11 mouse cellular contexts compared by ENCODE assay signal in the genomic region with DNA sequence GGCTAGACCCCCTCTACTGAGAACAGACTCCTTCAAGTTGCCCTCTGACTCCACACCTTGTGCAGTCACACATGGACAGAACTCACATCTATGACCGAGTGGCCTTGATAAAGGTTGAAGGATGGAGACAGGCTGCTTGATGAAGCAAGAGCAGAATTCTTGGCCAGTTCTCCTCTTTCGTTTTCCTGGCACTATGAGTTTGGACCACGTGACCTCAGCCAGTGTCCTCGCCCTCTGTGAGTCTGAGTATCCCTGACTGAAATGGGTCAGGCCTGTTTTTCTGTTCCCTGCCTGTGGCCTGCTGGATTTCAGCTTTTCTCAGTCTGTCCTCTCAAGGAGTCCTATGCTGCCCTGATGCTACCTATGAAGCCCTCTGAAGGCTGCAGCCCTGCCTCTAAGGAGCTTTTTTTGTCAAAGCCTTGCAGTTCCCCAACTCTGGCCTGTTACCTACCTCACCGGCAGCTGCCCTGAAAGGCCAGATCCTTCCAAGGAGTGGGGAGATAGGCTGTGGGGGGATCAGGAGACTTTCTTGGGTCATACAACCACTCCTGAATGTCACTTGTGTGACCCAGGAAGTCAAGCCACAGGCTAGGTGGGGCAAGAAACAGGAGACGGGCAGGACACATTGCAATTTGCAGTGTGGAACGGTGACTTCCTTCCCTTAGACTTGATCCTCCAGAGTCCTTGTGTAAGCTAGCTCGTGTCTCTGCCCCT. TPM values are rescaled to one million over a fixed set of nuclear protein-coding genes. Genes with fewer than 3 reads are reported as not detected.
A peak's percentile ranks its signal among the peaks of the same experiment; 100 is the strongest.
DNase-seq lines count a peak whose midpoint lies in the region; ATAC-seq and TF ChIP-seq lines count a peak whose summit lies in the region.
"Had no signal": no experiment of that assay in that cellular context is flagged by ENCODE, and none has a peak within 500 bp of the region (broad histone marks: within the 10 kb centered on the region; RNA-seq: fewer than 3 reads in every experiment).

No protein-coding gene starts in this region.

- 0 out of 2 replicates have a peak, but pooled peaks cover 6% of the 10 kb centered on the region for H3K27me3 ChIP-seq in liver, postnatal 0 days (ENCODE audit: insufficient read depth, low read length)
- H3K27me3 ChIP-seq in liver, embryonic 12.5 days (replicated peaks): peaks cover 33% of the 10 kb centered on the region
- H3K27me3 ChIP-seq in hindbrain, embryonic 13.5 days: peaks cover 34% of the 10 kb centered on the region
- H3K27me3 ChIP-seq: intestine, embryonic 15.5 days had no signal

- ATAC-seq in liver, postnatal 0 days: no peak
- no peak for ATAC-seq in liver, embryonic 12.5 days
- no peak for ATAC-seq in hindbrain, embryonic 13.5 days (ENCODE audit: low FRiP score)
- ATAC-seq: intestine, embryonic 15.5 days had no signal

- no peaks in the 10 kb centered on the region for H3K9me3 ChIP-seq in liver, postnatal 0 days (ENCODE audit: low read length)
- no peaks in the 10 kb centered on the region for H3K9me3 ChIP-seq in liver, embryonic 12.5 days (replicated peaks)
- H3K9me3 ChIP-seq in hindbrain, embryonic 13.5 days: no peaks in the 10 kb centered on the region
- H3K9me3 ChIP-seq: embryonic facial prominence, embryonic 12.5 days; intestine, embryonic 15.5 days; limb, embryonic 10.5 days had no signal

- H3K36me3 ChIP-seq in liver, postnatal 0 days (replicated peaks; ENCODE audit: insufficient read depth, low read length): no peaks in the 10 kb centered on the region
- H3K36me3 ChIP-seq in liver, embryonic 12.5 days: no peaks in the 10 kb centered on the region
- no peaks in the 10 kb centered on the region for H3K36me3 ChIP-seq in hindbrain, embryonic 13.5 days
- H3K36me3 ChIP-seq: embryonic facial prominence, embryonic 12.5 days; intestine, embryonic 15.5 days; limb, embryonic 10.5 days had no signal

- H3K9ac ChIP-seq in liver, postnatal 0 days (replicated peaks): 0 out of 2 replicates have a peak overlapping the region, but pooled peaks have one; percentile 3
- no peak overlapping the region for H3K9ac ChIP-seq in liver, embryonic 12.5 days
- H3K9ac ChIP-seq in hindbrain, embryonic 13.5 days: no peak overlapping the region
- H3K9ac ChIP-seq: embryonic facial prominence, embryonic 12.5 days; intestine, embryonic 15.5 days had no signal

- TF ChIP-seq EP300 in liver, postnatal 0 days (IDR thresholded peaks at IDR 0.05; ENCODE audit: low read depth): no peak

- no peak overlapping the region; the same call in 1 of the 2 replicates for H3K27ac ChIP-seq in liver, postnatal 0 days (ENCODE audit: low read depth)
- H3K27ac ChIP-seq in liver, embryonic 12.5 days: no peak overlapping the region
- no peak overlapping the region for H3K27ac ChIP-seq in hindbrain, embryonic 13.5 days
- H3K27ac ChIP-seq: embryonic facial prominence, embryonic 12.5 days; intestine, embryonic 15.5 days; limb, embryonic 10.5 days had no signal

- no peak for TF ChIP-seq CTCF in liver, postnatal 0 days (IDR thresholded peaks at IDR 0.05; ENCODE audit: low read depth)

- no peak overlapping the region for H3K4me2 ChIP-seq in liver, postnatal 0 days (ENCODE audit: low read depth, low read length)
- no peak overlapping the region for H3K4me2 ChIP-seq in liver, embryonic 12.5 days
- no peak overlapping the region for H3K4me2 ChIP-seq in hindbrain, embryonic 13.5 days
- H3K4me2 ChIP-seq: embryonic facial prominence, embryonic 12.5 days; intestine, embryonic 15.5 days had no signal

- no peak overlapping the region for H3K4me3 ChIP-seq in liver, postnatal 0 days (ENCODE audit: low read depth, low read length)
- H3K4me3 ChIP-seq in liver, embryonic 12.5 days: no peak overlapping the region
- H3K4me3 ChIP-seq in hindbrain, embryonic 13.5 days: no peak overlapping the region
- H3K4me3 ChIP-seq: embryonic facial prominence, embryonic 12.5 days; intestine, embryonic 15.5 days; limb, embryonic 10.5 days had no signal

- peaks cover 10% of the 10 kb centered on the region for H3K4me1 ChIP-seq in liver, postnatal 0 days (ENCODE audit: insufficient read depth)
- peaks cover 15% of the 10 kb centered on the region for H3K4me1 ChIP-seq in liver, embryonic 12.5 days
- no peaks in the 10 kb centered on the region for H3K4me1 ChIP-seq in hindbrain, embryonic 13.5 days (replicated peaks)

- intact Hi-C loops in heart, postnatal 10 days (cut with DNase I): no loop called here

- WGBS in liver, postnatal 0 days (ENCODE audit: insufficient replicate concordance): 44% methylated on average over 8 of the region's 8 CpGs
- WGBS in liver, embryonic 12.5 days (ENCODE audit: insufficient replicate concordance): 59% methylated on average over 8 of the region's 8 CpGs
- 83% methylated on average over 8 of the region's 8 CpGs for WGBS in hindbrain, embryonic 13.5 days

- DNase-seq in liver, postnatal 0 days: no peak
- DNase-seq in adrenal gland, postnatal 25 days: peak; percentile 63
- peak; percentile 66 to 71 for DNase-seq in heart, postnatal 10 days
- DNase-seq in ovary, postnatal 14 days (ENCODE audit: low spot score): peak; percentile 26
- DNase-seq in layer of hippocampus, adult 8-10 months (ENCODE audit: low spot score in 2 of 2): no peak
- DNase-seq: thymus, adult 18-20 months had no signal

RNA-seq across cellular contexts. Expression of a gene that starts 3.6 kb away (rescaled TPM):
- 3.4 and 3.5 TPM in 2 replicates for polyA plus RNA-seq in liver, postnatal 0 days (2015; fragmentation: Nextera tagmentation; extraction: Ambion mirVana)
- polyA plus RNA-seq in liver, embryonic 12.5 days (2016; fragmentation: Nextera tagmentation; extraction: Ambion mirVana): 3.3 and 3.8 TPM in 2 replicates
- total RNA-seq in adrenal gland, postnatal 25 days (2021): 10.6 and 13.9 TPM in 2 replicates
- total RNA-seq in heart, postnatal 10 days (2021): 10 to 100 TPM; 14.7 to 17.4 TPM
- polyA plus RNA-seq in hindbrain, embryonic 13.5 days (2015; fragmentation: Nextera tagmentation; extraction: Ambion mirVana): 2.7 and 3.8 TPM in 2 replicates
- total RNA-seq in layer of hippocampus, adult 8-10 months (2022): 1 to 10 TPM; 1.9 to 3.8 (median 3.1) TPM

RNA-seq across cellular contexts. Expression of a gene that starts 14.3 kb away (rescaled TPM):
- 0.33 and 0.45 TPM in 2 replicates for polyA plus RNA-seq in liver, postnatal 0 days (2015; fragmentation: Nextera tagmentation; extraction: Ambion mirVana)
- 0.08 and 0.12 TPM in 2 replicates for polyA plus RNA-seq in liver, embryonic 12.5 days (2016; fragmentation: Nextera tagmentation; extraction: Ambion mirVana)
- total RNA-seq in adrenal gland, postnatal 25 days (2021): 6.0 and 7.8 TPM in 2 replicates
- total RNA-seq in heart, postnatal 10 days (2021): 10 to 100 TPM in 1 of 2 experiments, 1 to 10 TPM in 1; 9.9 to 12.6 TPM
- 9.5 and 10.4 TPM in 2 replicates for polyA plus RNA-seq in hindbrain, embryonic 13.5 days (2015; fragmentation: Nextera tagmentation; extraction: Ambion mirVana)
- total RNA-seq in layer of hippocampus, adult 8-10 months (2022): 100 to 1,000 TPM; 114 to 158 (median 135) TPM

Comparison
In these comparisons a context has a peak if more than half of its experiments do, and no peak if none do; other contexts are left out.
1. DNase-seq: peak in adrenal gland, postnatal 25 days (single experiment), heart, postnatal 10 days (2 of 2) and ovary, postnatal 14 days (single experiment); none in liver, postnatal 0 days (single experiment) and layer of hippocampus, adult 8-10 months (0 of 2).
2. RNA of a gene that starts 14.3 kb away (total RNA-seq): 114 to 158 TPM in layer of hippocampus, adult 8-10 months; 9.9 to 12.6 TPM in heart, postnatal 10 days and 6.0 to 7.8 TPM in adrenal gland, postnatal 25 days; every median in the first group is over 4 times any median in the second.